Mouse (Mus musculus): ENCODE data around the gene Ifnk. TPM values are rescaled to one million over a fixed set of nuclear protein-coding genes. Genes with fewer than 3 reads are reported as not detected.

The Ifnk gene
- total RNA-seq, 2 experiments from 2014 or later = not detected

GRCm38 (mm10) chr4:35187617-35188326, 35.9 kb downstream of the Ifnk start:
- peak in 1 of 2 experiments; percentile 6 for DNase-seq (ENCODE audit: low spot score in 2 of 2)

- DNase-seq (ENCODE audit: low spot score in 2 of 2) = peak in 1 of 2 experiments; percentile 13
Observed at GRCm38 (mm10) chr4:35189794-35190193, 37.9 kb downstream of the Ifnk start.

GRCm38 (mm10) chr4:35192725-35193124, 40.9 kb downstream of the Ifnk start:
- peak in 1 of 2 experiments; percentile 9 for DNase-seq (ENCODE audit: low spot score in 2 of 2)

GRCm38 (mm10) chr4:35201700-35202099, 49.8 kb downstream of the Ifnk start:
- no peak for DNase-seq (ENCODE audit: low spot score in 2 of 2)

Other genes with a start within 250 kb of the Ifnk start
- gene Mob3b, start 5.4 kb downstream of the Ifnk start, total RNA-seq (2021) = 1 to 10 TPM; 4.4 to 6.1 TPM
- gene C9orf72, start 74.1 kb downstream of the Ifnk start, total RNA-seq (2021) = 10 to 100 TPM; 42.5 to 46.3 TPM